Comparison of ENCODE assay signal across 9 mouse cellular contexts in the genomic region with DNA sequence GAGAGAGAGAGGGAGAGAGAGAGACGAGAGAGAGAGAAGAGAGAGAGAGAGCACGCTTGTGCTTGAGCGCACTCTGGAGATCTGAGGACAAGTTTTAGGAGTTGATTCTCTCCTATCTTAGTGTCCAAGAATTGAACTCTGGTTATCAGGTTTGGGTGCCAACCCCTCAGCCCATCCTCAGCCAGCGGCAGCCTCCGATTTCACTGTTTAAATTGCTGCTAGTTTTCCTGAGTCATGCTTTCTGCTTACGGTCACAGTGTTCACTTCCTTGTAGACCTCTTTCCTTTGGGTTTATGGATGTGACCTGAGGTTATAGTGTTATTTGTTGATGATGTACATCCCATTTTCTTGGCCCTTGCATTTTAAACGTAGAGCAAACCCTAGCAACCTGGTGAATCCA. TPM values are rescaled to one million over a fixed set of nuclear protein-coding genes. Genes with fewer than 3 reads are reported as not detected.
DNase-seq lines count a peak whose midpoint lies in the region; ATAC-seq and TF ChIP-seq lines count a peak whose summit lies in the region.
"Had no signal": no experiment of that assay in that cellular context is flagged by ENCODE, and none has a peak within 500 bp of the region (broad histone marks: within the 10 kb centered on the region; RNA-seq: fewer than 3 reads in every experiment).

No protein-coding gene starts in this region.

- peaks cover 24% of the 10 kb centered on the region for H3K4me1 ChIP-seq in forebrain, embryonic 13.5 days
- peaks cover 23% of the 10 kb centered on the region for H3K4me1 ChIP-seq in forebrain, embryonic 16.5 days (replicated peaks; ENCODE audit: control insufficient read depth, insufficient read depth, low read length)
- H3K4me1 ChIP-seq in stomach, postnatal 0 days (replicated peaks; ENCODE audit: control insufficient read depth, insufficient read depth) = 0 out of 2 replicates have a peak, but pooled peaks cover 4% of the 10 kb centered on the region
- peaks cover 7% of the 10 kb centered on the region; the same call in 1 of the 2 replicates for H3K4me1 ChIP-seq in kidney, adult 2 months (ENCODE audit: control insufficient read depth, insufficient read depth, low read length)

- no peaks in the 10 kb centered on the region for H3K9me3 ChIP-seq in forebrain, embryonic 13.5 days (replicated peaks)
- no peaks in the 10 kb centered on the region for H3K9me3 ChIP-seq in forebrain, embryonic 16.5 days (ENCODE audit: control insufficient read depth, low read length)
- no peaks in the 10 kb centered on the region for H3K9me3 ChIP-seq in stomach, postnatal 0 days (ENCODE audit: control insufficient read depth, low read length)

- no peaks in the 10 kb centered on the region for H3K27me3 ChIP-seq in forebrain, embryonic 13.5 days
- H3K27me3 ChIP-seq in forebrain, embryonic 16.5 days (replicated peaks; ENCODE audit: control insufficient read depth, insufficient read depth, low read length) = no peaks in the 10 kb centered on the region
- no peaks in the 10 kb centered on the region for H3K27me3 ChIP-seq in stomach, postnatal 0 days (ENCODE audit: control insufficient read depth, insufficient read depth, low read length)
- no peaks in the 10 kb centered on the region for H3K27me3 ChIP-seq in kidney, adult 2 months (replicated peaks; ENCODE audit: control insufficient read depth, insufficient read depth, low read length)

- no peak for TF ChIP-seq POLR2A in kidney, adult 2 months (IDR thresholded peaks at IDR 0.05; ENCODE audit: low read depth, low read length)

- H3K9ac ChIP-seq in forebrain, embryonic 13.5 days = no peak overlapping the region
- no peak overlapping the region for H3K9ac ChIP-seq in forebrain, embryonic 16.5 days (replicated peaks; ENCODE audit: low read depth, low read length)
- H3K9ac ChIP-seq in stomach, postnatal 0 days (ENCODE audit: low read length) = 0 out of 2 replicates have a peak overlapping the region, but pooled peaks have one; percentile 31

- peak; percentile 4 for DNase-seq in spleen, adult 12 weeks (ENCODE audit: low spot score)
- DNase-seq in spleen, postnatal 14 days (ENCODE audit: low spot score in 2 of 2) = no peak
- DNase-seq in liver = peak; percentile 67
- DNase-seq in stomach, postnatal 0 days (ENCODE audit: low spot score) = no peak
- no peak for DNase-seq in adrenal gland, postnatal 36 days
- DNase-seq in kidney, adult 2 months = no peak
- DNase-seq: adrenal gland, adult 2 months had no signal

- no peak for ATAC-seq in forebrain, embryonic 13.5 days
- ATAC-seq in forebrain, embryonic 16.5 days = no peak
- no peak for ATAC-seq in stomach, postnatal 0 days (ENCODE audit: low FRiP score, low TSS enrichment)

- no peak overlapping the region for H3K27ac ChIP-seq in forebrain, embryonic 13.5 days
- H3K27ac ChIP-seq in forebrain, embryonic 16.5 days (ENCODE audit: low read length) = no peak overlapping the region
- H3K27ac ChIP-seq in stomach, postnatal 0 days (replicated peaks) = no peak overlapping the region
- H3K27ac ChIP-seq in kidney, adult 2 months (ENCODE audit: insufficient read depth, low read depth, low read length) = no peak overlapping the region

- TF ChIP-seq CTCF in stomach, postnatal 0 days (IDR thresholded peaks at IDR 0.05; ENCODE audit: low read depth) = no peak
- TF ChIP-seq CTCF in kidney, adult 2 months (conservative IDR thresholded peaks at IDR 0.05; ENCODE audit: insufficient read depth, insufficient read length, low read depth, low read length) = no peak

- TF ChIP-seq EP300 in stomach, postnatal 0 days (optimal IDR thresholded peaks at IDR 0.05) = no peak

- no peak overlapping the region for H3K4me3 ChIP-seq in forebrain, embryonic 13.5 days
- no peak overlapping the region for H3K4me3 ChIP-seq in forebrain, embryonic 16.5 days (replicated peaks; ENCODE audit: low read length)
- no peak overlapping the region for H3K4me3 ChIP-seq in stomach, postnatal 0 days (ENCODE audit: low read depth, low read length)
- H3K4me3 ChIP-seq in kidney, adult 2 months (ENCODE audit: insufficient read depth, low read depth, low read length) = no peak overlapping the region

- peak overlapping the region; percentile 98 for H3K4me2 ChIP-seq in forebrain, embryonic 13.5 days
- no peak overlapping the region for H3K4me2 ChIP-seq in forebrain, embryonic 16.5 days (ENCODE audit: low read length)
- peak overlapping the region; percentile 82 for H3K4me2 ChIP-seq in stomach, postnatal 0 days (replicated peaks; ENCODE audit: low read depth)

- 84% methylated on average over 7 of the region's 7 CpGs for WGBS in forebrain, embryonic 13.5 days
- 84% methylated on average over 7 of the region's 7 CpGs for WGBS in forebrain, embryonic 16.5 days
- 46% methylated on average over 7 of the region's 7 CpGs for WGBS in stomach, postnatal 0 days
- WGBS in kidney, adult 2 months = 35% methylated on average over 7 of the region's 7 CpGs

- H3K36me3 ChIP-seq in forebrain, embryonic 13.5 days (ENCODE audit: poor library complexity, severe bottlenecking) = peaks cover 8% of the 10 kb centered on the region; the same call in 1 of the 2 replicates
- no peaks in the 10 kb centered on the region; the same call in 1 of the 2 replicates for H3K36me3 ChIP-seq in forebrain, embryonic 16.5 days (ENCODE audit: control insufficient read depth, insufficient read depth)
- H3K36me3 ChIP-seq in stomach, postnatal 0 days (ENCODE audit: control insufficient read depth, insufficient read depth, low read length) = no peaks in the 10 kb centered on the region
- H3K36me3 ChIP-seq in kidney, adult 2 months (ENCODE audit: control insufficient read depth, insufficient read depth, low read length) = no peaks in the 10 kb centered on the region

RNA-seq across cellular contexts. Expression of gene Ubr4, which starts 29.8 kb away (rescaled TPM):
- polyA plus RNA-seq in forebrain, embryonic 13.5 days (2015; fragmentation: Nextera tagmentation; extraction: Ambion mirVana) = 69.9 and 71.2 TPM in 2 replicates
- polyA plus RNA-seq in forebrain, embryonic 16.5 days (2015; fragmentation: Nextera tagmentation; extraction: Ambion mirVana) = 84.3 and 87.7 TPM in 2 replicates
- 32.8 and 33.1 TPM in 2 replicates for polyA plus RNA-seq in stomach, postnatal 0 days (2015; fragmentation: Nextera tagmentation; extraction: Ambion mirVana)
- total RNA-seq in adrenal gland, postnatal 36 days (2021) = 100 to 1,000 TPM; 159 to 191 TPM
- polyA plus RNA-seq in kidney, adult 2 months (2012; rRNA removed) = 129 and 168 TPM in 2 replicates

RNA-seq across cellular contexts. Expression of gene Emc1, which starts 29.8 kb away (rescaled TPM):
- polyA plus RNA-seq in forebrain, embryonic 13.5 days (2015; fragmentation: Nextera tagmentation; extraction: Ambion mirVana) = 29.3 and 31.5 TPM in 2 replicates
- polyA plus RNA-seq in forebrain, embryonic 16.5 days (2015; fragmentation: Nextera tagmentation; extraction: Ambion mirVana) = 43.2 and 45.6 TPM in 2 replicates
- polyA plus RNA-seq in stomach, postnatal 0 days (2015; fragmentation: Nextera tagmentation; extraction: Ambion mirVana) = 10.7 and 11.9 TPM in 2 replicates
- total RNA-seq in adrenal gland, postnatal 36 days (2021) = 10 to 100 TPM; 53.0 to 63.1 TPM
- polyA plus RNA-seq in kidney, adult 2 months (2012; rRNA removed) = 29.2 and 31.4 TPM in 2 replicates

RNA-seq across cellular contexts. Expression of gene Mrto4, which starts 29.9 kb away (rescaled TPM):
- polyA plus RNA-seq in forebrain, embryonic 13.5 days (2015; fragmentation: Nextera tagmentation; extraction: Ambion mirVana) = 119 and 134 TPM in 2 replicates
- 109 and 111 TPM in 2 replicates for polyA plus RNA-seq in forebrain, embryonic 16.5 days (2015; fragmentation: Nextera tagmentation; extraction: Ambion mirVana)
- 41.0 and 43.7 TPM in 2 replicates for polyA plus RNA-seq in stomach, postnatal 0 days (2015; fragmentation: Nextera tagmentation; extraction: Ambion mirVana)
- total RNA-seq in adrenal gland, postnatal 36 days (2021) = 10 to 100 TPM; 65.3 to 78.7 TPM
- 16.3 and 21.2 TPM in 2 replicates for polyA plus RNA-seq in kidney, adult 2 months (2012; rRNA removed)

Comparison
In these comparisons a context has a peak if more than half of its experiments do, and no peak if none do; other contexts are left out.
1. DNase-seq: peak in spleen, adult 12 weeks (single experiment) and liver (single experiment); none in spleen, postnatal 14 days (0 of 2), stomach, postnatal 0 days (single experiment), adrenal gland, postnatal 36 days (0 of 2) and kidney, adult 2 months (single experiment).